Mouse (Mus musculus): ENCODE data around the gene Kif27. TPM values are rescaled to one million over a fixed set of nuclear protein-coding genes. Genes with fewer than 3 reads are reported as not detected.

Gene Kif27
- polyA plus RNA-seq, 1 experiment from 2014 or later, result 2.3 TPM

DNA sequence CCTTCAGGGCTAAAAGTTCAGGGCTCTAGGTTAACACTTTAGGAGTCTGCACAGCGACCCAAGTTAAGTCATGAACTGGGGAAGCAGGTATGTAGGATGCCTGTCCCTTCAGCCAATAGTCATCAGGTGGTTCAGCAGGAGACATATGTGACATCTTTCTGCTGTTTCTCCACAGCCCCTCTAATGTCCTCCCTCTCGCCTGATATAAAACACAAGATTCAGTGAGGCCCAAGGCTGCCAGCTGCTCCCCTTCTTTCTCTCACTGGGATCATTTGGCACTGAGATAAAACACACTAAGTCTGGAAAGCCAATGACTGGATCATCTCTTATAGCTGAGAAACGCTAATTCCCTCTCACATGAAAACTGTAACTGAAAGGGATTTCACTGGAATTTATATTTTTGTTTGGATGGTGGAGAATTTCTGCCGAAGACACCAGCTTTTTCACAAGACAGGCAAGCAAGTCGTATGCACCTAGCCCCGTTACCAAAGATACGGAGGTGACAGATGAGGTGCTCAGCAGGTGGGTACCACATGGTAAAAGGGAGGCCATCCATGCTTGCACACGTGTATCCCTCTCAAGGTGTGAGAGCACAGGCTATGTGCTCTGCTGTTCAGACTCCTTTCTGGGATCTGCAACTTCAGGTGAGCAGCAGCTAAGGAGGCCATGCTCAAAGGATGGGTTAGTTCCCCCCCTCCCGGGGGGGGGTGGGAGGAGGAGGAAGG, 56.3 kb downstream of the Kif27 start:
- no peak overlapping the region for H3K27ac ChIP-seq (replicated peaks; ENCODE audit: low read depth, low read length)
- H3K27me3 ChIP-seq (ENCODE audit: control insufficient read depth, insufficient read depth, low read length), result no peaks in the 10 kb centered on the region
- no peak overlapping the region for H3K4me3 ChIP-seq (replicated peaks; ENCODE audit: low read depth, low read length)
- H3K36me3 ChIP-seq (ENCODE audit: control insufficient read depth, insufficient read depth, low read length), result no peaks in the 10 kb centered on the region
- DNase-seq, result no peak
- 85% methylated on average over 9 of the region's 9 CpGs for WGBS
- no peak for ATAC-seq (ENCODE audit: low FRiP score, low TSS enrichment)
- H3K4me2 ChIP-seq (ENCODE audit: low read length), result no peak overlapping the region
- H3K9ac ChIP-seq (replicated peaks; ENCODE audit: low read length), result no peak overlapping the region
- no peaks in the 10 kb centered on the region for H3K9me3 ChIP-seq (ENCODE audit: control insufficient read depth, low read length)
- H3K4me1 ChIP-seq (ENCODE audit: control insufficient read depth, insufficient read depth, low read length), result no peaks in the 10 kb centered on the region

DNA sequence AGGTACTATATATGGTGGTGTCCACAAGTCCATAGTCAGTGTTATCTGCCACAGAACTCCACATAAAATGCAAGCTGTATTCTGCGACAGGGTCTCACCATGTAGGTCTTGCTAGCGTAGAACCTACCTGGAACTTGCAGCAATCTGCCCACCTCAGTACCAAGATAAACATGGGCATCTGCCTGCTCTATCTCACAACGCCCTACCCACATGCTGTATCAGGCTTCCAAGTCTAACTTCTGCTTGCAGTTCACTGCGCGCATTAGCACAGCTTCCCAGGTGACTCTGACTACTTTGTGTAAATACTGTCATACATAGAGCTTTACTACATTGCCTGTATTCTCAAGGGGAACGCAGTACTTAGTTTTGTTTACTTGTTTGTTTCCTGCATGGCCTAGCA, 57.0 kb downstream of the Kif27 start:
- ATAC-seq (ENCODE audit: low FRiP score, low TSS enrichment) (no peak), DNase-seq (no peak)
- no peak overlapping the region for H3K4me2 ChIP-seq (ENCODE audit: low read length)
- no peaks in the 10 kb centered on the region for H3K9me3 ChIP-seq (ENCODE audit: control insufficient read depth, low read length)
- no peak overlapping the region for H3K27ac ChIP-seq (replicated peaks; ENCODE audit: low read depth, low read length)
- 95% methylated on average over 6 of the region's 6 CpGs for WGBS
- H3K4me3 ChIP-seq (replicated peaks; ENCODE audit: low read depth, low read length), result no peak overlapping the region
- H3K9ac ChIP-seq (replicated peaks; ENCODE audit: low read length), result no peak overlapping the region
- no peaks in the 10 kb centered on the region for H3K36me3 ChIP-seq (ENCODE audit: control insufficient read depth, insufficient read depth, low read length)
- no peaks in the 10 kb centered on the region for H3K27me3 ChIP-seq (ENCODE audit: control insufficient read depth, insufficient read depth, low read length)
- no peaks in the 10 kb centered on the region for H3K4me1 ChIP-seq (ENCODE audit: control insufficient read depth, insufficient read depth, low read length)

DNA sequence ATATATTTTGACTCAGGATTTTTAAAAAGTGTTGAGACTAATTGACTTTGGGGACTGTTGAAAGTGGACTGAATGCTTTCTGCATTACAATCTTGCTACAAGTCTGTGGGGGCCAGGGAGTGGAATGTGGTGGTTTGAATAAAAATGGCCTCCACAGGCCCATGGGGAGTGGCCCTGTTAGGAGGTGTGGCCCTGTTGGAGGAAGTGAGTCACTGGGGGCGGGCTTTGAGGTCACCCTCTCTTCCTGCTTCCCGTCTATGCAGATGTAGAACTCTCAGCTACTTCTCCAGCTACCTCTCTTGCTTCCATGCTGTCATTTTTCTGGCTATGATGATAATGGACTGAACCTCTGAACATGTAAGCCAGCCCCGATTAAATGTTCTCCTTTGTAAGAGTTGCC, 60.2 kb downstream of the Kif27 start:
- H3K4me3 ChIP-seq (replicated peaks; ENCODE audit: low read depth, low read length), result no peak overlapping the region
- H3K9me3 ChIP-seq (ENCODE audit: control insufficient read depth, low read length), result no peaks in the 10 kb centered on the region
- no peak overlapping the region for H3K9ac ChIP-seq (replicated peaks; ENCODE audit: low read length)
- ATAC-seq (ENCODE audit: low FRiP score, low TSS enrichment) (no peak), DNase-seq (no peak)
- H3K4me1 ChIP-seq (ENCODE audit: control insufficient read depth, insufficient read depth, low read length), result no peaks in the 10 kb centered on the region
- H3K4me2 ChIP-seq (ENCODE audit: low read length), result no peak overlapping the region
- H3K27me3 ChIP-seq (ENCODE audit: control insufficient read depth, insufficient read depth, low read length), result no peaks in the 10 kb centered on the region
- WGBS, result 92% methylated on average over 3 of the region's 3 CpGs
- no peak overlapping the region for H3K27ac ChIP-seq (replicated peaks; ENCODE audit: low read depth, low read length)
- no peaks in the 10 kb centered on the region for H3K36me3 ChIP-seq (ENCODE audit: control insufficient read depth, insufficient read depth, low read length)

DNA sequence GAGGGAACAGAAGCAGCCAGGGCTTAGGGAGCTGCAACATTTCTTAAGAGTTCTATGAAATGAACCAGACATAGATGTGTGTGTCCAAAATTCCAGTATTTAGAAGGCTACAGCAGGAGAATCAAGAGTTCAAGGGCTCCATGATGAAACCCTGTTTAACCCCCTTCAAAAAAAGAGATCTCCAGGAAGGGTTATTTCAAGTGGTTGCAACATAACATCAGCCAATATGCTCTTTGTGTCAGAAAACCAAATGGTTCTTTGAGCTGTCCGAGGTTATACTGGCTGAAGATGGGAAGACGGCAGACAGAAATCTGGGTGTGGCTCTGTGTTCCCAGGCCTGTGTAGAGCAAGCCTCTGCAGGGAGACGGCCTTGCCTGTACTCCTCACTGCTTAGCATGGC, 63.3 kb downstream of the Kif27 start:
- H3K36me3 ChIP-seq (ENCODE audit: control insufficient read depth, insufficient read depth, low read length), result no peaks in the 10 kb centered on the region
- H3K4me3 ChIP-seq (replicated peaks; ENCODE audit: low read depth, low read length), result no peak overlapping the region
- 80% methylated on average over 3 of the region's 3 CpGs for WGBS
- H3K9ac ChIP-seq (replicated peaks; ENCODE audit: low read length), result no peak overlapping the region
- H3K4me2 ChIP-seq (ENCODE audit: low read length), result no peak overlapping the region
- DNase-seq (no peak), ATAC-seq (ENCODE audit: low FRiP score, low TSS enrichment) (no peak)
- no peak overlapping the region for H3K27ac ChIP-seq (replicated peaks; ENCODE audit: low read depth, low read length)
- H3K27me3 ChIP-seq (ENCODE audit: control insufficient read depth, insufficient read depth, low read length), result no peaks in the 10 kb centered on the region
- H3K9me3 ChIP-seq (ENCODE audit: control insufficient read depth, low read length), result no peaks in the 10 kb centered on the region
- no peaks in the 10 kb centered on the region; the same call in 1 of the 2 replicates for H3K4me1 ChIP-seq (ENCODE audit: control insufficient read depth, insufficient read depth, low read length)

DNA sequence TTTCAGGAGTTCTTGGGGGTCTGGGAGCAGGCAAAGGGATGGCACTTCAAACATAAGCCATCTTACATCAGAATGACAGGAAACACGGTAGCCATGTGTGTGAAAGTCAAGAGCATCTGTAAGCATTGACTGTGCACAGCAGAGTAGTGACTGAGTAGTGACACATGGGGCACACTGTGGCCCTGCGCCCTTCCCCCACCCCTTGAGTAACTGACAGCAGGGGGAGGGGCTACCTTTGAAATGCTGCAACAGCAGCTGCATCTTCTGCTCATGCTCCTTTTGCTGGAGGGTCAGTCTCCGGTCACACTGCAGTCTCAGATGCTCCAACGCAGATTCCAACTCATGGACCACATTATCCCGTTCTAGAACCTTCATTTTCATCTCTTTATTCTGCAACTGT, 66.1 kb downstream of the Kif27 start:
- H3K4me3 ChIP-seq (replicated peaks; ENCODE audit: low read depth, low read length), result no peak overlapping the region
- 14% methylated on average over 5 of the region's 5 CpGs for WGBS

DNA sequence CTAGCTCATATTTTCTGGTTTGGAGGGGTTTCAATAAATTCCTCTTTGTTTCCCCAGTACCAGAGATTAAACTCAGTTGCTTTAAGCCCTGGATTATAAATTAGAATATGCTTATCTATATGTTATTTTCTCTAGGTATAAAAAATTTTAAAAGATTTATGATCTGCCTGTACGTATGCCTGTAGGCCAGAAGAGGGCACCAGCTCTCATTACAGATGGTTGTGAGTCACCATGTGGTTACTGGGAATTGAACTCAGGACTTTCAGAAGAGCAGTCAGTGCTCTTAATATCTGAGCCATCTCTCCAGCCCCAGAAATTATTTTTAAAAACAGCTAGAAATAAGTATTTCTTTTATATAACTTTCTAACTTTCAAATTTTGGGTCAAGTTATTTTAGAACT, 69.6 kb downstream of the Kif27 start:
- no peak for DNase-seq

More for the DNA sequence above, 66.1 kb downstream of the Kif27 start:
- no peak overlapping the region for H3K9ac ChIP-seq (replicated peaks; ENCODE audit: low read length)
- H3K9me3 ChIP-seq (ENCODE audit: control insufficient read depth, low read length), result no peaks in the 10 kb centered on the region
- no peak overlapping the region for H3K4me2 ChIP-seq (ENCODE audit: low read length)
- peak; percentile 11 for DNase-seq
- no peaks in the 10 kb centered on the region for H3K36me3 ChIP-seq (ENCODE audit: control insufficient read depth, insufficient read depth, low read length)
- H3K4me1 ChIP-seq (ENCODE audit: control insufficient read depth, insufficient read depth, low read length), result no peaks in the 10 kb centered on the region; the same call in 1 of the 2 replicates
- H3K27ac ChIP-seq (replicated peaks; ENCODE audit: low read depth, low read length), result no peak overlapping the region
- no peaks in the 10 kb centered on the region for H3K27me3 ChIP-seq (ENCODE audit: control insufficient read depth, insufficient read depth, low read length)
- ATAC-seq (ENCODE audit: low FRiP score, low TSS enrichment), result no peak

DNA sequence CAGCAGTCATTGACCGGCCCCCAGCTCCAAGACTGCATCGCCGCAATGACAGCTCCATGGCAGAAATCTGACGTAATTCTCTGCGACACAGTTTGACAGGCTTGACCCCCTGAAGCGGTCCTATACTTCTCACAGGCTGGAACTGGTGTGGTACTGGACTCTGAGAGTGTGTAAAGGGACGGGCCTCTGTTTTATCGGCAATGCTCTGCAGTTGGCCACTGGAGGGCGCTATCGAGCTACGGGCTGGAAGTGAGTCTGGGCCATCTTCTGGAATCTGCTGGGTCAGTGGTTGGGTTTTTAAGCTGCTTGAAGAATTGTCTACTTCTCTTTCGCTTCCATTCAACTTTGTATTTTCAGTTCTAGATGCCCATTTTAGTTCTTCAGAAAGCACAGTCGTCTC, 71.1 kb downstream of the Kif27 start:
- H3K4me2 ChIP-seq (ENCODE audit: low read length), result no peak overlapping the region
- no peak overlapping the region for H3K27ac ChIP-seq (replicated peaks; ENCODE audit: low read depth, low read length)
- no peaks in the 10 kb centered on the region for H3K27me3 ChIP-seq (ENCODE audit: control insufficient read depth, insufficient read depth, low read length)
- H3K9me3 ChIP-seq (ENCODE audit: control insufficient read depth, low read length), result no peaks in the 10 kb centered on the region
- ATAC-seq (ENCODE audit: low FRiP score, low TSS enrichment), result no peak
- WGBS, result 11% methylated on average over 13 of the region's 13 CpGs
- no peak overlapping the region for H3K4me3 ChIP-seq (replicated peaks; ENCODE audit: low read depth, low read length)
- H3K9ac ChIP-seq (replicated peaks; ENCODE audit: low read length), result no peak overlapping the region
- no peaks in the 10 kb centered on the region for H3K36me3 ChIP-seq (ENCODE audit: control insufficient read depth, insufficient read depth, low read length)
- peak; percentile 88 for DNase-seq
- H3K4me1 ChIP-seq (ENCODE audit: control insufficient read depth, insufficient read depth, low read length), result no peaks in the 10 kb centered on the region; the same call in 1 of the 2 replicates

More for the DNA sequence above, 69.6 kb downstream of the Kif27 start:
- no peaks in the 10 kb centered on the region for H3K9me3 ChIP-seq (ENCODE audit: control insufficient read depth, low read length)
- H3K27me3 ChIP-seq (ENCODE audit: control insufficient read depth, insufficient read depth, low read length), result no peaks in the 10 kb centered on the region
- no peaks in the 10 kb centered on the region for H3K36me3 ChIP-seq (ENCODE audit: control insufficient read depth, insufficient read depth, low read length)
- ATAC-seq (ENCODE audit: low FRiP score, low TSS enrichment), result no peak
- no peak overlapping the region for H3K4me3 ChIP-seq (replicated peaks; ENCODE audit: low read depth, low read length)
- no peak overlapping the region for H3K9ac ChIP-seq (replicated peaks; ENCODE audit: low read length)
- H3K4me1 ChIP-seq (ENCODE audit: control insufficient read depth, insufficient read depth, low read length), result no peaks in the 10 kb centered on the region; the same call in 1 of the 2 replicates
- no peak overlapping the region for H3K4me2 ChIP-seq (ENCODE audit: low read length)
- H3K27ac ChIP-seq (replicated peaks; ENCODE audit: low read depth, low read length), result no peak overlapping the region
- 83% methylated on average over 1 of the region's 1 CpGs for WGBS

DNA sequence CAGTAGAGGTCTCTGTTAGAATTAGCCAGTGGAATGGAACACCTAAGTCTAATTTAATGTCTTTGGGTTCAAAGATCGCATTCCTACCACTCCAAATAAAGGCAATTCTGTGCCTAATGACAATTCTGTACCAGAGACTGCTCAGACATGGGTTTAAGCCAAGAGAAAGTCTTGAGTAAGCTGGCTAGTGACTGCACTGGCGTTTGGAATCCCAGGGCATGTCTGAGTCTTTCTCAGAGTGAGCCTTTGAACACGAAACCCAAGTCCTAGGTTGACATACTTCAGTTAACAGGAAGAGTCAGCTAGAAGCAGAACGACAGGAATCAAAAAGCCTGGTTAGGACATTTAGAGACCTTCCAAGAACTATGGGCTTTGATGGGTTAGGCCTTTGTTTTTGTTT, 75.5 kb downstream of the Kif27 start:
- Histone ChIP-seq H3K27ac (replicated peaks; ENCODE audit: low read depth, low read length) (no peak overlapping the region), H3K27me3 (ENCODE audit: control insufficient read depth, insufficient read depth, low read length) (no peaks in the 10 kb centered on the region), H3K36me3 (ENCODE audit: control insufficient read depth, insufficient read depth, low read length) (no peaks in the 10 kb centered on the region), H3K4me1 (ENCODE audit: control insufficient read depth, insufficient read depth, low read length) (no peaks in the 10 kb centered on the region), H3K4me2 (ENCODE audit: low read length) (no peak overlapping the region), H3K4me3 (replicated peaks; ENCODE audit: low read depth, low read length) (no peak overlapping the region), H3K9ac (replicated peaks; ENCODE audit: low read length) (no peak overlapping the region), H3K9me3 (ENCODE audit: control insufficient read depth, low read length) (no peaks in the 10 kb centered on the region)
- DNase-seq, result no peak
- ATAC-seq (ENCODE audit: low FRiP score, low TSS enrichment), result no peak
- WGBS, result 50% methylated on average over 4 of the region's 4 CpGs

DNA sequence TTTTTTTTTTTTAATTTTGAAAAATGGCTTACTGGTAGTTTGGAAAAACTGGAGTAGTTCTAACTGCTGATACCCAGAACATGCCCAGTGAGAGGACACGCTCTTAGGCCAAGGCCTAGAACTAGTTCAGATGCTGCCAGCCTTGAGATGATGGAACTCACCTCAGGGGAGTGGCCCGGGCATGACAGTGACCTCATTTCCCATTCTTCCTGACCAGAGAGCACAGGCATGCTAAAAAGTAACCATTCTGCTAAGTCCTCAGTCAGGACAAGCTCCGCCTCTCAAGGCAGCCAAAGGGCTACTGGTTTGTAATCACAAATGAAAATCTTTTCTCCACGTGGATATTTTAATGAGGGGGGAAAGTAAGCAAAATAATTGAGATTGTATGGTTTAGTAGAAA, 77.0 kb downstream of the Kif27 start:
- Histone ChIP-seq H3K9ac (replicated peaks; ENCODE audit: low read length) (no peak overlapping the region), H3K36me3 (ENCODE audit: control insufficient read depth, insufficient read depth, low read length) (no peaks in the 10 kb centered on the region), H3K4me3 (replicated peaks; ENCODE audit: low read depth, low read length) (no peak overlapping the region), H3K27ac (replicated peaks; ENCODE audit: low read depth, low read length) (no peak overlapping the region), H3K4me2 (ENCODE audit: low read length) (no peak overlapping the region), H3K9me3 (ENCODE audit: control insufficient read depth, low read length) (no peaks in the 10 kb centered on the region), H3K4me1 (ENCODE audit: control insufficient read depth, insufficient read depth, low read length) (no peaks in the 10 kb centered on the region), H3K27me3 (ENCODE audit: control insufficient read depth, insufficient read depth, low read length) (no peaks in the 10 kb centered on the region)
- DNase-seq (no peak), ATAC-seq (ENCODE audit: low FRiP score, low TSS enrichment) (no peak)
- 70% methylated on average over 4 of the region's 4 CpGs for WGBS
